Mouse (Mus musculus) G1E (cell line): ENCODE data around the gene Stk39.

Experiments used
- CTCF ChIP-seq: IDR thresholded peaks from 2 replicates; pipeline ENCODE4 v1.5.1; 2012; ENCODE audit warnings: low read depth, low read length, inconsistent platforms, mixed read lengths
- GATA1 ChIP-seq: IDR thresholded peaks from 2 replicates; pipeline ENCODE4 v1.6.1; 2012; ENCODE audit warnings: borderline replicate concordance, low read length, inconsistent platforms, mixed read lengths
- TAL1 ChIP-seq: conservative IDR thresholded peaks from 2 replicates; pipeline ENCODE4 v1.6.1; 2012; ENCODE audit warnings: low read depth, low read length, inconsistent platforms, mixed read lengths

- no peak for TF ChIP-seq CTCF
- no peak for TF ChIP-seq GATA1
- TF ChIP-seq TAL1 = no peak
These were observed 8.3 kb downstream of the Stk39 start for GRCm38 (mm10) chr2:68463801-68464200.
